Mouse (Mus musculus): ENCODE results near the gene Fam205c. TPM values are rescaled to one million over a fixed set of nuclear protein-coding genes. Genes with fewer than 3 reads are reported as not detected.
A peak's percentile ranks its signal among the peaks of the same experiment; 100 is the strongest.

Fam205c gene
- total RNA-seq (2017), result not detected in 2 replicates

- ATAC-seq (replicated peaks; ENCODE audit: low read depth, poor library complexity, severe bottlenecking), result no peak
Observed at GRCm38 (mm10) chr4:42874134-42874533, at the start of gene Fam205c. TSS of gene Fam205c (minus strand) at chr4:42874234.

DNA sequence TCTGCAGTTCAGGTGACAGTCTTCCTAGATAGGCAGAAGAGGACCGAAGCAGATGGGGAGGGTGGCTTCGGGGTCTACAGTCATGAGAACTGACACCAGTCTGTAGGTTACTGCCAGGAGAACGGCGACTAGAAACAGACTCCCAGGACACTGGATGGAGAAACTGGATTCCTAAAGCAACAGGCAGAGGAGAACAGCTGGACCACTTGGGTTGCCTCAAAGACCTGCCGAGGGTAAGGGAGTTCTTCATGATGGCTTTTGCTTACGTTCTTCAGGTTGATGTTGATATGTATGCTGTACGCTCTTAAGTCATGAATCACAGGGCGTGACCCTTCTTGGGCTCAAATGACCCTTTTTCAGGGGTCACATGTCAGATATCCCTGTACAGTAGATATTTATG is 48.4 kb upstream of the Fam205c start:
- ATAC-seq (replicated peaks; ENCODE audit: low read depth, poor library complexity, severe bottlenecking), result no peak

- no peak for ATAC-seq (replicated peaks; ENCODE audit: low read depth, poor library complexity, severe bottlenecking)
Observed at GRCm38 (mm10) chr4:42922056-42922455, 48.0 kb upstream of the Fam205c start.

DNA sequence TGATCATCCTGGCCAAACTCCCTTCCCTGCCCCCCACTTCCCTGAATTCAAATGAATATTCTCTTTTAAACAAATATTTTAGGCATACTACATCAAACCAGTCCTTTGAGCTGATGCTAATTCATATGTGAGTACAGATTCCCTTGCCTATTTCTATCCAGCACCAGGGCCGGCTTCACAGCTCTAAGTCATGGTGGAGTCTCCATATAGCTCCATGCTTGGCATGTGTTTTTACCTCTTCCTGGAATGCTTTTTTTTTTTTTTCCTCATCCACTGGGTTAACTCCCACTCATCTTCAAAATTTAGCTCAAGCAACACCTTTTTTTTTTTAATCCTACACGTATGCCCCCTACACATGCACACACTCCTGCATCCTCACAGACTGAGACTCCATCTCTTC is 47.5 kb upstream of the Fam205c start:
- ATAC-seq (replicated peaks; ENCODE audit: low read depth, poor library complexity, severe bottlenecking), result no peak

DNA sequence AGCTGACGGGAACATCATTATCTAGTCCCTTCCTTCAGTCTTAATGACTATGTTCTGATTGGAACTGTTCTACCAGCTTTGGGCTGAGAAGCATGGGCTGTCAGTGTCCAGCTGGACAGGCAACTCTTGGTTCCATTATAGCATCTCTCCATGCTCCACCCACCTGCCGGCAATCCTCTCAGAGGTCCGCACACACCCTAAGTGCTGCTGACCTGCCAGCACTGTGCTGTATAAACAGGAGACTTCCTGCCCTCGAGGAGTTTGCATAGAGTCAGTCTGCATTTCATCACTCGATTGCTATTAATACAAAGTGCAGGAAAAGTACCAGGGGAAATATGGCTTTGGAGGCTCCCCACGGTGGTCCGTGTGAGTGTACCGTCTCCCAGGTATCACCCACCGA is 46.7 kb upstream of the Fam205c start:
- ATAC-seq (replicated peaks; ENCODE audit: low read depth, poor library complexity, severe bottlenecking), result no peak

DNA sequence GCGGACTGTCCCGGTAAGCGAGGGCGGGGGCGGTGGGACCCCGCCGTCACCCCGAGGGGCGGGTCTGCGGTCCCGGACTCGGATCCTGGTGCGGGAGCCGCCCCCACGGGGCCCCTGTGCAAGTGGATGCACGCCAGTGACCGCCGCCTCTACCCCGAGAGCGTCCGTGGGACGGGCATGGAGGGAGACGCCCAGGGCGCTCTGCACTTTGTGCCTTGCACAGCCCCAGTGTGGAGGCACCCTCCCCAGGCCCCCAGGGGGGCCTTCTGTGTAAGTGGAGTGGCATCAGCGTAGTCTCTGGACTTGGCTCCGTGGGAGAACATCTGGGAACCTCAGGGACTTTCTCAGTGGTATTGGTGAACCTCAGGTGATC is 43.4 kb upstream of the Fam205c start:
- peak; percentile 45; the same call in 1 of the 2 replicates for ATAC-seq (replicated peaks; ENCODE audit: low read depth, poor library complexity, severe bottlenecking)

GRCm38 (mm10) chr4:42916617-42917401 is 42.8 kb upstream of the Fam205c start, which contains the start of gene Phf24:
TSS of gene Phf24 (plus strand) at chr4:42916660.
- 0 out of 2 replicates have a peak, but pooled peaks have one; percentile 22 for ATAC-seq (replicated peaks; ENCODE audit: low read depth, poor library complexity, severe bottlenecking)

- no peak for ATAC-seq (replicated peaks; ENCODE audit: low read depth, poor library complexity, severe bottlenecking)
Observed at GRCm38 (mm10) chr4:42915966-42916365, 41.9 kb upstream of the Fam205c start.

GRCm38 (mm10) chr4:42915311-42915710 is 41.3 kb upstream of the Fam205c start:
- ATAC-seq (replicated peaks; ENCODE audit: low read depth, poor library complexity, severe bottlenecking), result no peak

GRCm38 (mm10) chr4:42913391-42913790 is 39.4 kb upstream of the Fam205c start:
- no peak for ATAC-seq (replicated peaks; ENCODE audit: low read depth, poor library complexity, severe bottlenecking)

GRCm38 (mm10) chr4:42904966-42905365 is 30.9 kb upstream of the Fam205c start:
- no peak for ATAC-seq (replicated peaks; ENCODE audit: low read depth, poor library complexity, severe bottlenecking)

GRCm38 (mm10) chr4:42904523-42904922 is 30.5 kb upstream of the Fam205c start:
- no peak for ATAC-seq (replicated peaks; ENCODE audit: low read depth, poor library complexity, severe bottlenecking)

- ATAC-seq (replicated peaks; ENCODE audit: low read depth, poor library complexity, severe bottlenecking), result no peak
Observed at GRCm38 (mm10) chr4:42903942-42904341, 29.9 kb upstream of the Fam205c start.

DNA sequence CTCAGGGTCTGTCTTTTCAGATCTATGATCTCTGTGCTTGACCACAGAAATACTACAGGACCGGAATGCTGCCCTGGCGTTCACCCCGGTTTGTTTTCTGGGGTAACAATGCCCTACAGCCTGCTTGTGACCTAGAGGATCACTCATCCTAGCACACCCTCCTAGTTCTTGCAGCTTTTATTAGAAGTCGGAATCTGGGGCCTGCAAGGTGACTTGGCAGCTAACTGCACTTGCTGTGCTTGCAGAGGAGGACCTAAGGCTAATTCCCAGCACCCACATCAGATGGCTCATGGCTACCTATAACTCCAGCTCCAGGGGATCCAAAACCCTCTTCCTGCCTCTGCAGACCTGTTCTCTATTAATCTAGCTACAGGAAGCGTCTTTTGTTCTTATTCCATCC is 28.7 kb upstream of the Fam205c start:
- ATAC-seq (replicated peaks; ENCODE audit: low read depth, poor library complexity, severe bottlenecking), result no peak

GRCm38 (mm10) chr4:42902174-42902573 is 28.1 kb upstream of the Fam205c start:
- ATAC-seq (replicated peaks; ENCODE audit: low read depth, poor library complexity, severe bottlenecking), result peak; percentile 69

GRCm38 (mm10) chr4:42900878-42901277 is 26.8 kb upstream of the Fam205c start:
- no peak for ATAC-seq (replicated peaks; ENCODE audit: low read depth, poor library complexity, severe bottlenecking)

DNA sequence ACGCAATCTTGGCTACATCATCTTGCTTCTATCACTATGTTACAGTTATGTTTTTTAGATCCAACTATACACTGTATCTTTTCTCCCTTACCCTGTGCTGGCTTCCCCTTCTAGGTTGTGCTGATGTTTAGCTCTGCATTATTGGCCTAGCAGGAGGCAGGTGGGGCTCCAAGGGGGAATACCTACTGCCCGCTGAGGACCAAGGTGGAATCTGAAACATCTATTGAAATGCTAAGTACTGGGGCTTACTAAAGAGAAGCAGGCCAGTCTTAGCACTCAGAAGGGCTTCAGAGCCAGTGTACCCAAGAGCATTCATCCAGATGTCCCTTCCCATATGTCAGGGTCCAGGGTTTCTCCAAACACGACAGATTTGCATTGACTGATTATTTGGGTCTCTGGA is 24.9 kb upstream of the Fam205c start:
- no peak for ATAC-seq (replicated peaks; ENCODE audit: low read depth, poor library complexity, severe bottlenecking)

- ATAC-seq (replicated peaks; ENCODE audit: low read depth, poor library complexity, severe bottlenecking), result no peak
Observed at GRCm38 (mm10) chr4:42895118-42895517, 21.1 kb upstream of the Fam205c start.

DNA sequence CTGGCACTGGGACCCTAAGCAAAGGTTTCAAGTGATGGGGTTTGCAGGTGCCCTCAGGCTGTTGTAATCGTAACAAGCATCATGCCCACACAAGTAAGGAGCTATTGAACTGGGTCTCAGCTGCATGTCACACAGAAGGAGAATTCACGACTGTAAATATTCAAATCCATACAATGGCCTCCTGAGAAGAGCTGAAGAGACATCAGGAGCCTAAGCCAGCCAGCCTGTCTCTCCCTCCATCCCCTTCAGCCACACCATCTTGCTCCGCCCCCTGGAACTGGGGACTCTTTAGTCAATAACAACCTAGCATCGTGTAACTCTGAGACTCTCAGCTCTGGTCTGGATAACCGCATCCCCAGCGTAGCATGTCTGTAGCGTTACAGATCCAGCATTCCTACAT is 17.1 kb upstream of the Fam205c start:
- ATAC-seq (replicated peaks; ENCODE audit: low read depth, poor library complexity, severe bottlenecking), result no peak

GRCm38 (mm10) chr4:42888806-42889205 is 14.8 kb upstream of the Fam205c start:
- no peak for ATAC-seq (replicated peaks; ENCODE audit: low read depth, poor library complexity, severe bottlenecking)

DNA sequence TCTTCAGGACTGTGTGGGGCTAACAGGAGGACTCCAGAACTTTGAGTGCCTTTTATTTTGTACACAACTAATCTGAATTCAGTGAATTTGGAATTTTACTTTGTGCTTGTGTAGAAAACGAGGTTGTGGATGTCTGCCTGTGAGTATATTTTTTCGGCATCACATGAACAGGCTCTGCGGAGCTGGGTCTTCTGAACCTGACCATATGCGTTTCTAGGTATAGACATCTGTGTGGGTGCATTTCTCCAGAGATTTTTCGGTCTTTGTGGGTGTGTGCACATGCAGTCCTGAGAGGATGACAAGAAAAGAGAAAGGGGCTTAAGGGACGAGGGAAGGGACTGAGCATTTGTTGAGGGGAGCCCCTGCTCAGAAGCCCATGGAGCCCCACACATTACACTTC is 12.9 kb upstream of the Fam205c start:
- no peak for ATAC-seq (replicated peaks; ENCODE audit: low read depth, poor library complexity, severe bottlenecking)

DNA sequence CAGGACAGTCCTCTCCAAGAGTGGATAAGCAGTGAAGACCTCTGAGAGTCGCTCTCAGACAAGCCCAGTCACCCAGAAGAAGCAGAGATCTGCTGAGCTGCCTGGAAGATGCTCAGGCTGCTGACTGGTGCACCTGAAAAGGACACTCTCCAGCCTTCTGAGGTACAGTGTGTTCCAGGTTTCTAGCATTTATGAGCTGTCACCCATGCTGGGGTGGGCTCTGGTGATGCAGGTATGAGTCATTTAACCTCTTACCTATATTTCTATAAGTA is 6.6 kb upstream of the Fam205c start:
- ATAC-seq (replicated peaks; ENCODE audit: low read depth, poor library complexity, severe bottlenecking), result no peak

Data from common myeloid progenitor, adult 5-6 weeks (primary cell).